Mouse (Mus musculus) liver, embryonic 12.5 days (tissue): Measurements from ENCODE around the gene Slc22a6. TPM values are rescaled to one million over a fixed set of nuclear protein-coding genes. Genes with fewer than 3 reads are reported as not detected.

Experiments used
- ATAC-seq: fragments of 200-750 bp; cut with Nextera tagmentation; 2 replicates; pipeline ENCODE4 v1.8.0; 2017; ENCODE audit warnings: moderate number of reproducible peaks, mild to moderate bottlenecking, moderate library complexity
- H3K27ac ChIP-seq: fragments of 300-500 bp; sonication (generic); 2 replicates; pipeline ENCODE4 v1.5.1; 2016; ENCODE audit warnings: mild to moderate bottlenecking
- H3K27me3 ChIP-seq: fragments of 300-500 bp; sonication (generic); replicated peaks from 2 replicates; pipeline ENCODE4 v1.6.1; 2016; ENCODE audit warnings: mild to moderate bottlenecking, moderate library complexity
- H3K36me3 ChIP-seq: fragments of 300-500 bp; sonication (generic); 2 replicates; pipeline ENCODE4 v1.6.1; 2016; ENCODE audit warnings: mild to moderate bottlenecking, moderate library complexity
- H3K4me1 ChIP-seq: fragments of 300-500 bp; sonication (generic); 2 replicates; pipeline ENCODE4 v1.6.1; 2016
- H3K4me2 ChIP-seq: fragments of 300-500 bp; sonication (generic); 2 replicates; pipeline ENCODE4 v1.6.1; 2016; ENCODE audit warnings: mild to moderate bottlenecking, moderate library complexity
- H3K4me3 ChIP-seq: fragments of 300-500 bp; sonication (generic); 2 replicates; pipeline ENCODE4 v1.5.1; 2016; ENCODE audit warnings: mild to moderate bottlenecking, moderate library complexity
- H3K9ac ChIP-seq: fragments of 300-500 bp; sonication (generic); 2 replicates; pipeline ENCODE4 v1.6.1; 2016; ENCODE audit warnings: mild to moderate bottlenecking, moderate library complexity
- H3K9me3 ChIP-seq: fragments of 300-500 bp; sonication (generic); replicated peaks from 2 replicates; pipeline ENCODE4 v1.6.1; 2016; ENCODE audit warnings: mild to moderate bottlenecking, moderate library complexity
- WGBS: fragments of 180-500 bp; shearing (Covaris S2); methylation state at CpG from one replicate; pipeline ENCODE4 v1.1.7; 2016; ENCODE audit not compliant: insufficient replicate concordance; 5-methylcytosine and 5-hydroxymethylcytosine counted together
- polyA plus RNA-seq: library from polyadenylated mRNA; unstranded; fragments of >200 nt; fragmentation: Nextera tagmentation; extraction: Ambion mirVana; gene quantifications from 2 replicates; pipeline ENCODE4 v1.2.1, GENCODE M21; 2016

The Slc22a6 gene
- polyA plus RNA-seq: not detected in 2 replicates

- no peak for ATAC-seq
- 42% methylated on average over 7 of the region's 7 CpGs for WGBS
- no peak within 1 kb of the TSS for H3K4me2 ChIP-seq
These were observed at the start of gene Slc22a6 for GRCm38 (mm10) chr19:8617904-8618303. Gene Slc22a6, plus strand, starts transcription at chr19:8618039.

DNA sequence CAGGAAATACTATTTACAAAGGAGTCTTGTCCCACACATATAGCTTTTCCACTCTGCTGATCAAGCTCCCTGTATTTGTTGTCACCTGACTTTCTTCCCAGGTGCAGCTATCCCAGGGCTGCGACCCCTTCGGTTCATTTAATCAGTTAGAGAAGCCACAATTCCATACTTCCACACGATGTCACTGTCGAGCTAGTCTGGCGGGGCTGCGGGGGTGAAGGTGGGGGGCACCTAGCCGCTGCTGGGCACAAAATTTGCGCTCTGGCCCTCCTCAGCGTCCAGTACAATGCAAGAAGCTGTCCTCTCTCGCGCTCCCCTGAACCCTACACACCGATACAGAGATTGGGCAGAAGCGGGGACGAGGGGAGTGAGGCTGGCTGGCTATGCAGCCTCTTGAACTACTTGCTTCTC, 48.4 kb upstream of the Slc22a6 start:
- H3K4me3 ChIP-seq: no peak overlapping the region
- H3K4me1 ChIP-seq: peaks cover 16% of the 10 kb centered on the region
- H3K9me3 ChIP-seq: no peaks in the 10 kb centered on the region
- no peak for ATAC-seq
- H3K27ac ChIP-seq: no peak overlapping the region
- peak overlapping the region; percentile 45 for H3K4me2 ChIP-seq
- WGBS: 11% methylated on average over 14 of the region's 14 CpGs
- no peaks in the 10 kb centered on the region for H3K36me3 ChIP-seq
- no peaks in the 10 kb centered on the region; the same call in 1 of the 2 replicates for H3K27me3 ChIP-seq
- no peak overlapping the region for H3K9ac ChIP-seq

More at GRCm38 (mm10) chr19:8617904-8618303, at the start of gene Slc22a6:
- no peak within 1 kb of the TSS for H3K4me3 ChIP-seq
- peaks cover 15% of the 10 kb centered on the region; the same call in 1 of the 2 replicates for H3K27me3 ChIP-seq
- H3K9me3 ChIP-seq: no peaks in the 10 kb centered on the region
- no peaks in the 10 kb centered on the region for H3K4me1 ChIP-seq
- H3K36me3 ChIP-seq: no peaks in the 10 kb centered on the region
- H3K9ac ChIP-seq: no peak within 1 kb of the TSS
- H3K27ac ChIP-seq: no peak within 1 kb of the TSS

DNA sequence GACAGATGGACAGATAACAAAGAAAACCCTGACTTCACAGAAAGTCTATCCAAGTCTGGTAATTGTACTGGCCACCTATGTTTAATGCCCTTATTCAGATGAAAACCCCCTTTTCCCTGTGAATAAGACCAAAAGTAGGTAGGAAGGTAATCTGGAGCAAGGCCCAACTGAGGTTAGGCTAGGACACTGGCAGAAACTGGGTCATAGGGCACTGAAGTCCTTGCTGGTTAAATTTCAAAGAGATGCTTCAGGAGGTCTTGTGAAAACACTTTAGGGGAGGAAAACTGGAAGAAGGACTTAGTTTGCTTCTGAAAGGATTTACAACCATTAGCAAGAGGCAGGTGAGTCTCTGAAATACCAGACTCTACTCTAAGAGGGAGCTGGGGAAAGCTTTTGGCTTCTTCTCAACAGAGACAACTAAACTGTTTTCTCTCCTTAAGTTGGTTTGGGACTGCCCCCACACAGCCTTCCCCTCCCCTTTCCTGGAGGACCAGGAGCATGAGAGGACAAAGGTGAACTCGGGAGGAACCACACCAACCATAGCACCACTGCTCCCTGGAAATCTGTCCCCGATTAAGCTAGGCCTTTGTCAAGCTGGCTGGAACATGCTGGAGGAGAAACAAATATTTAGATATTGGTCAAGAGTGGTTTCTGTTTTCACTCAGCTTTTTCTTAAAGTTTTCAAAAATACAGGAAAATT, 47.3 kb upstream of the Slc22a6 start:
- no peaks in the 10 kb centered on the region for H3K36me3 ChIP-seq
- no peak overlapping the region for H3K4me3 ChIP-seq
- H3K27ac ChIP-seq: no peak overlapping the region
- no peak overlapping the region for H3K4me2 ChIP-seq
- no peaks in the 10 kb centered on the region; the same call in 1 of the 2 replicates for H3K27me3 ChIP-seq
- H3K9ac ChIP-seq: no peak overlapping the region
- no peaks in the 10 kb centered on the region for H3K9me3 ChIP-seq
- no peak for ATAC-seq
- peaks cover 11% of the 10 kb centered on the region for H3K4me1 ChIP-seq
- 61% methylated on average over 2 of the region's 2 CpGs for WGBS

DNA sequence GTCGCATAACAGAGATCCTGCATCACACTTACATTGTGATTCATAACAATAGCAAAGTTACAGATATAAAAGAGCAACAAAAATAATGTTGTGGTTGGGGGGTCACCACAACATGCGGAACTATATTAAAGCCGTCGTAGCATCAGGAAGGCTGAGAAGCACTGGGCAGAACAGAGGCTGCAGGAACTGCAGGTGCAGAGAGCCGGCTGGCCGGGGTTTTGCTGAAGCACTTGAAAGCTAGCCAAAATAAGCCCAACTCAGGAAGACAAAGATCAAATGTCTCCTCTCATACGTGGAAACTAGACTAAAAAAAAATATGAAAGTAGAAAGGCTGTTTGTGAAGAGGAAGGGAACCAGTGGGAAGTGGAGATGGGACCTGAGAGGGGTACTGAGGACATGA, 46.1 kb upstream of the Slc22a6 start:
- H3K27ac ChIP-seq: no peak overlapping the region
- H3K4me1 ChIP-seq: peaks cover 11% of the 10 kb centered on the region
- 60% methylated on average over 7 of the region's 7 CpGs for WGBS
- no peaks in the 10 kb centered on the region for H3K9me3 ChIP-seq
- no peak overlapping the region for H3K4me2 ChIP-seq
- no peaks in the 10 kb centered on the region for H3K36me3 ChIP-seq
- no peak overlapping the region for H3K4me3 ChIP-seq
- H3K27me3 ChIP-seq: no peaks in the 10 kb centered on the region; the same call in 1 of the 2 replicates
- H3K9ac ChIP-seq: no peak overlapping the region
- ATAC-seq: no peak

GRCm38 (mm10) chr19:8572485-8572884, 45.4 kb upstream of the Slc22a6 start:
- Histone ChIP-seq H3K36me3 (no peaks in the 10 kb centered on the region), H3K9ac (no peak overlapping the region), H3K4me2 (no peak overlapping the region), H3K4me1 (peaks cover 11% of the 10 kb centered on the region), H3K27ac (no peak overlapping the region), H3K27me3 (no peaks in the 10 kb centered on the region; the same call in 1 of the 2 replicates), H3K9me3 (no peaks in the 10 kb centered on the region), H3K4me3 (no peak overlapping the region)
- no peak for ATAC-seq
- 10% methylated on average over 3 of the region's 3 CpGs for WGBS

DNA sequence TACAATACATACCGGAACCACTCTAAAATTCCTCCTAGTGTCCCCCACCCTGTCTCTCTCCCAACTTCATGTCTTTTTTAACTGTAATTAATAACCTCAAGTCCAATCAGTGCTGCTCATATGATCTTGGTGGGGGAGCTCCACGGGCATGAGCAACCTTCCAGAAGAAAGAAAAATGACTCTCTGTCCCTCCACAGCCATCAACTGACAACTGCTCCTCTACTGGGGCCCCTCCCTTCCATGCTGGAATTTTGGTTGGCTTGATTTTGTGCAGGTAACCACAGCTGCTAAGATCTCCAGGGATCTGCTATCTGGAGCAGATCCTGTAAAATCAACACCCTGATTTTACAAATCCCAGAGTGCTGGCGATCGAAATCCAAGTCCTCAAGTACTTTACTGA, 40.4 kb upstream of the Slc22a6 start:
- H3K9me3 ChIP-seq: no peaks in the 10 kb centered on the region
- H3K4me2 ChIP-seq: no peak overlapping the region
- no peaks in the 10 kb centered on the region for H3K27me3 ChIP-seq
- H3K9ac ChIP-seq: no peak overlapping the region
- no peaks in the 10 kb centered on the region for H3K36me3 ChIP-seq
- 65% methylated on average over 4 of the region's 4 CpGs for WGBS
- H3K4me3 ChIP-seq: no peak overlapping the region
- ATAC-seq: no peak
- no peak overlapping the region for H3K27ac ChIP-seq
- H3K4me1 ChIP-seq: peaks cover 5% of the 10 kb centered on the region; the same call in 1 of the 2 replicates

DNA sequence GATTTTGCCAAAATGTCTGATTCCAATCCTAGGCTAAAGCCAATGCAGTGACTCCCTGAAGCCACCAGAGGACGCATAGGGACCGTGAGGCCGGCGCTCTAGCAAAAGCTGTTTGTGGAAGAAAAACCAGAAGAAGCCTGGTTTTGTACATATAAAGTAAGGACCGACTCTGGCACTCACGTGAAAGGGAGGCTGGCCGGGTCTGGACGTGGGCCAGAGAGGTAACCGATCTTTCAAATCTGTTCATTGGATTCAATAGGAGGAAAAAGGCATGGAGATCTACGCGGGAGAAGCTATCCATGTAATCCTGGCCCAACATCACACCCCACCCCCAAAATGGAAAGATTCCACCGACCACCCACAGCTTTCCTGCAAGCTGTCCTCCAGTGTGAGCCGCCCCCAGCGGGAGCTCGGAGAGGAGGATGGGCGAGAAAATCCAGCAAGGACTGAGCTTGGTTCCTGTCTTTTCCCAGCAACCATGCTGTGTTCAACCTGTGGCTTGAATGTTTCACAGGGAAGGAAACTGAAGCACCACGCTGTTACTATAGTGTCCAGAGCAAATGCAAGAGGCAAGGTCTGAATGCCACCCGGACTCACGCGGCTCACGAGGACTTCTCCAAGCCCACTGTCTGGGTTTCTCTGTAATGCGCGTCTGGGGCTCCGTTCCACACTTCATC, 39.4 kb upstream of the Slc22a6 start:
- no peak overlapping the region for H3K27ac ChIP-seq
- no peak for ATAC-seq
- no peaks in the 10 kb centered on the region for H3K27me3 ChIP-seq
- 17% methylated on average over 24 of the region's 24 CpGs for WGBS
- H3K9me3 ChIP-seq: no peaks in the 10 kb centered on the region
- H3K9ac ChIP-seq: no peak overlapping the region
- peak overlapping the region; percentile 57 for H3K4me2 ChIP-seq
- H3K4me3 ChIP-seq: 0 out of 2 replicates have a peak overlapping the region, but pooled peaks have one; percentile 18
- H3K4me1 ChIP-seq: 0 out of 2 replicates have a peak, but pooled peaks cover 2% of the 10 kb centered on the region
- H3K36me3 ChIP-seq: no peaks in the 10 kb centered on the region

GRCm38 (mm10) chr19:8578970-8579342, 38.9 kb upstream of the Slc22a6 start:
- H3K27me3 ChIP-seq: no peaks in the 10 kb centered on the region
- H3K9ac ChIP-seq: no peak overlapping the region

DNA sequence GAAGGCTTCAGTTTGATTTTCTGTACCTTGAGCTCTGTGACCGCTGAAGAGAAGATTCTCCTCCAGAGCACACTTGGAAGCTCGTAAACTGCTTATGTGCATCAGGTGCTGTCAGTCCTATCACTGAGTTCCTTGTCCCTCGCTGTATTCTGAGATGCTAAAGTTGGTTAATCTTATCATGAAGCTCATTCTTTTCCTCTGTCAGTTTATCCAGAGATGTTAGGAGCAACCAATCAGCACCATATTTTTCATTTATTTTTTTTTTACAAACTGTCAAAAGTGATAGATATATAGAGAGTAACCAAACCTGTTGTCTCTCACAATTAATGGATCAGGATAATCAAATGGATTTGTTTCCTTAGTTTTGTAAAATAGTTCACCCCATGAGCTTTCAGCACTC, 32.5 kb upstream of the Slc22a6 start:
- peaks cover 7% of the 10 kb centered on the region; the same call in 1 of the 2 replicates for H3K4me1 ChIP-seq
- H3K4me3 ChIP-seq: no peak overlapping the region
- no peak overlapping the region for H3K9ac ChIP-seq
- H3K4me2 ChIP-seq: no peak overlapping the region
- H3K27me3 ChIP-seq: no peaks in the 10 kb centered on the region
- H3K9me3 ChIP-seq: no peaks in the 10 kb centered on the region
- no peaks in the 10 kb centered on the region for H3K36me3 ChIP-seq
- no peak for ATAC-seq
- 28% methylated on average over 3 of the region's 3 CpGs for WGBS
- no peak overlapping the region for H3K27ac ChIP-seq

More at GRCm38 (mm10) chr19:8578970-8579342, 38.9 kb upstream of the Slc22a6 start:
- WGBS: 64% methylated on average over 2 of the region's 2 CpGs
- Histone ChIP-seq H3K4me2 (peak overlapping the region; percentile 57), H3K4me1 (0 out of 2 replicates have a peak, but pooled peaks cover 2% of the 10 kb centered on the region), H3K4me3 (no peak overlapping the region), H3K36me3 (no peaks in the 10 kb centered on the region), H3K9me3 (no peaks in the 10 kb centered on the region), H3K27ac (no peak overlapping the region)
- ATAC-seq: no peak

GRCm38 (mm10) chr19:8585899-8586298, 31.9 kb upstream of the Slc22a6 start:
- H3K27ac ChIP-seq: no peak overlapping the region
- H3K4me2 ChIP-seq: no peak overlapping the region
- no peak overlapping the region for H3K4me3 ChIP-seq
- 69% methylated on average over 2 of the region's 2 CpGs for WGBS
- H3K4me1 ChIP-seq: peaks cover 7% of the 10 kb centered on the region; the same call in 1 of the 2 replicates
- no peaks in the 10 kb centered on the region for H3K9me3 ChIP-seq
- no peaks in the 10 kb centered on the region for H3K36me3 ChIP-seq
- ATAC-seq: no peak
- no peaks in the 10 kb centered on the region for H3K27me3 ChIP-seq
- H3K9ac ChIP-seq: no peak overlapping the region

GRCm38 (mm10) chr19:8586350-8586749, 31.5 kb upstream of the Slc22a6 start:
- Histone ChIP-seq H3K4me1 (peaks cover 7% of the 10 kb centered on the region; the same call in 1 of the 2 replicates), H3K4me3 (no peak overlapping the region), H3K9me3 (no peaks in the 10 kb centered on the region), H3K27ac (no peak overlapping the region), H3K27me3 (no peaks in the 10 kb centered on the region), H3K36me3 (no peaks in the 10 kb centered on the region), H3K9ac (no peak overlapping the region), H3K4me2 (no peak overlapping the region)
- ATAC-seq: no peak
- WGBS: 46% methylated on average over 3 of the region's 3 CpGs

DNA sequence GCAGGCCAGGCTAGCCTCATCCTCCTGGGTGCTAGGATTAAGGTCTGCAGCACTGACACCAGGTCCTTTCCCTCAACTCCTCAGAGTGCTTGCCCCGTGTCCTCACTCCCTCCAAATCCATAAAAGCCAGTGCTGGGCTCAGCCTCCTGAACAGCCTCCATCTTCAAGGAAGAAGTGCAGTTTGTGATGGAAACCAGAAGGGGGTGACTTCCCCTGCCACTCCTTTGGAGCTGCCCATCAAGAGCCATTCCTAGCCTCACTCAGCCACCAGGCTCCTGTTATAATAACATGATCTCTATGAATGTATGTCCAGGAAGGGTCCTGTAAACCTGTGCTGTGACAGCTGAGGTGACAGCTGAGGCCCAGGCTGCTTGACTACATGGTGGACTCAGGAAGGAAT, 30.5 kb upstream of the Slc22a6 start:
- no peaks in the 10 kb centered on the region for H3K36me3 ChIP-seq
- peaks cover 17% of the 10 kb centered on the region for H3K4me1 ChIP-seq
- no peaks in the 10 kb centered on the region for H3K27me3 ChIP-seq
- H3K27ac ChIP-seq: no peak overlapping the region
- H3K9me3 ChIP-seq: no peaks in the 10 kb centered on the region
- WGBS: 50% methylated on average over 1 of the region's 1 CpGs
- H3K9ac ChIP-seq: no peak overlapping the region
- H3K4me3 ChIP-seq: no peak overlapping the region
- H3K4me2 ChIP-seq: no peak overlapping the region
- ATAC-seq: no peak
